Mouse (Mus musculus) small intestine, adult 2 months (tissue): Measurements from ENCODE around the gene Prim1. TPM values are rescaled to one million over a fixed set of nuclear protein-coding genes. Genes with fewer than 3 reads are reported as not detected.

Experiments used
- H3K27ac ChIP-seq: fragments of 200-500 bp; 2 replicates; pipeline ENCODE4 v1.5.1; 2012; ENCODE audit warnings: low read depth, low read length, control low read depth, inconsistent platforms; ENCODE audit not compliant: insufficient read depth
- H3K27me3 ChIP-seq: fragments of 200-500 bp; 2 replicates; pipeline ENCODE4 v1.6.1; 2012; ENCODE audit warnings: mild to moderate bottlenecking, moderate library complexity, low read length, inconsistent platforms; ENCODE audit not compliant: control insufficient read depth, insufficient read depth
- H3K36me3 ChIP-seq: fragments of 200-500 bp; 2 replicates; pipeline ENCODE4 v1.6.1; 2012; ENCODE audit warnings: mild to moderate bottlenecking, low read length, control low read depth, inconsistent platforms; ENCODE audit not compliant: control insufficient read depth, insufficient read depth
- H3K4me1 ChIP-seq: fragments of 200-500 bp; 2 replicates; pipeline ENCODE4 v1.6.1; 2012; ENCODE audit warnings: low read length, inconsistent platforms, mixed read lengths; ENCODE audit not compliant: control insufficient read depth, insufficient read depth, insufficient read length
- H3K4me3 ChIP-seq: fragments of 200-500 bp; 2 replicates; pipeline ENCODE4 v1.5.1; 2012; ENCODE audit warnings: low read depth, mild to moderate bottlenecking, control low read depth, inconsistent platforms, low read length, moderate library complexity
- CTCF ChIP-seq: fragments of 200-500 bp; IDR thresholded peaks from 2 replicates; pipeline ENCODE4 v1.5.1; 2012; ENCODE audit warnings: low read depth, mild to moderate bottlenecking, control low read depth, inconsistent platforms, low read length, moderate library complexity, mixed read lengths; ENCODE audit not compliant: insufficient replicate concordance, insufficient read length; ENCODE audit errors: extremely low read depth
- POLR2A ChIP-seq: fragments of 200-500 bp; IDR thresholded peaks from 2 replicates; pipeline ENCODE4 v1.6.1; 2012; ENCODE audit warnings: low read depth, mild to moderate bottlenecking, control low read depth, inconsistent platforms, low read length, moderate library complexity
- WGBS: fragments of 180-500 bp; shearing (Covaris S2); methylation state at CpG from one replicate; pipeline ENCODE4 v1.1.7; 2018; 5-methylcytosine and 5-hydroxymethylcytosine counted together
- polyA plus RNA-seq: library from polyadenylated mRNA; depleted of rRNA; stranded (reverse); fragments of >200 nt; gene quantifications from 2 replicates; pipeline ENCODE4 v1.2.3, GENCODE M21; 2012

The Prim1 gene
- polyA plus RNA-seq, 1 experiment = 1.5 TPM

- TF ChIP-seq POLR2A (no peak), CTCF (no peak)
- H3K27ac ChIP-seq = peak overlapping the region; percentile 83
- H3K36me3 ChIP-seq = peaks cover 28% of the 10 kb centered on the region
- H3K27me3 ChIP-seq = no peaks in the 10 kb centered on the region
- H3K4me1 ChIP-seq = peaks cover 10% of the 10 kb centered on the region
- H3K4me3 ChIP-seq = peak overlapping the region; percentile 95
- WGBS = 2% methylated on average over 10 of the region's 10 CpGs
Observed at GRCm38 (mm10) chr10:128036746-128037425, 21.9 kb downstream of the Prim1 start.

GRCm38 (mm10) chr10:128037921-128038320, 23.0 kb downstream of the Prim1 start:
- 41% methylated on average over 3 of the region's 3 CpGs for WGBS

GRCm38 (mm10) chr10:128039167-128039566, 24.2 kb downstream of the Prim1 start:
- Histone ChIP-seq H3K27me3 (no peaks in the 10 kb centered on the region), H3K27ac (no peak overlapping the region)
- WGBS = 21% methylated on average over 5 of the region's 5 CpGs

More at GRCm38 (mm10) chr10:128037921-128038320, 23.0 kb downstream of the Prim1 start:
- H3K4me1 ChIP-seq = peaks cover 10% of the 10 kb centered on the region
- peaks cover 32% of the 10 kb centered on the region for H3K36me3 ChIP-seq
- no peak overlapping the region for H3K27ac ChIP-seq
- no peaks in the 10 kb centered on the region for H3K27me3 ChIP-seq
- no peak overlapping the region for H3K4me3 ChIP-seq
- TF ChIP-seq POLR2A = no peak
- TF ChIP-seq CTCF = no peak

GRCm38 (mm10) chr10:128039858-128040257, 24.9 kb downstream of the Prim1 start:
- no peak overlapping the region for H3K27ac ChIP-seq
- no peaks in the 10 kb centered on the region for H3K27me3 ChIP-seq
- no peak overlapping the region for H3K4me3 ChIP-seq
- peaks cover 6% of the 10 kb centered on the region for H3K4me1 ChIP-seq
- TF ChIP-seq CTCF (no peak), POLR2A (no peak)
- peaks cover 47% of the 10 kb centered on the region for H3K36me3 ChIP-seq
- WGBS = 61% methylated on average over 3 of the region's 3 CpGs

More at GRCm38 (mm10) chr10:128039167-128039566, 24.2 kb downstream of the Prim1 start:
- Histone ChIP-seq H3K4me3 (no peak overlapping the region), H3K4me1 (peaks cover 10% of the 10 kb centered on the region), H3K36me3 (peaks cover 44% of the 10 kb centered on the region)
- TF ChIP-seq CTCF = no peak
- no peak for TF ChIP-seq POLR2A

GRCm38 (mm10) chr10:128040293-128040692, 25.3 kb downstream of the Prim1 start:
- TF ChIP-seq CTCF = no peak
- no peak for TF ChIP-seq POLR2A
- WGBS = 87% methylated on average over 5 of the region's 5 CpGs
- H3K4me3 ChIP-seq = no peak overlapping the region
- H3K36me3 ChIP-seq = peaks cover 48% of the 10 kb centered on the region
- no peaks in the 10 kb centered on the region for H3K27me3 ChIP-seq
- peaks cover 6% of the 10 kb centered on the region for H3K4me1 ChIP-seq
- no peak overlapping the region for H3K27ac ChIP-seq

GRCm38 (mm10) chr10:128041636-128042035, 26.7 kb downstream of the Prim1 start:
- H3K27me3 ChIP-seq = no peaks in the 10 kb centered on the region

GRCm38 (mm10) chr10:128042466-128042865, 27.5 kb downstream of the Prim1 start:
- TF ChIP-seq POLR2A (no peak), CTCF (no peak)
- Histone ChIP-seq H3K4me3 (no peak overlapping the region), H3K27ac (no peak overlapping the region), H3K27me3 (no peaks in the 10 kb centered on the region), H3K36me3 (peaks cover 64% of the 10 kb centered on the region), H3K4me1 (peaks cover 4% of the 10 kb centered on the region)
- 92% methylated on average over 3 of the region's 3 CpGs for WGBS

More at GRCm38 (mm10) chr10:128041636-128042035, 26.7 kb downstream of the Prim1 start:
- TF ChIP-seq POLR2A (no peak), CTCF (no peak)
- no peak overlapping the region for H3K27ac ChIP-seq
- peaks cover 59% of the 10 kb centered on the region for H3K36me3 ChIP-seq
- WGBS = 76% methylated on average over 4 of the region's 4 CpGs
- H3K4me1 ChIP-seq = peaks cover 6% of the 10 kb centered on the region
- H3K4me3 ChIP-seq = no peak overlapping the region
